Mouse (Mus musculus): ENCODE results near the gene Pabpc1l. TPM values are rescaled to one million over a fixed set of nuclear protein-coding genes. Genes with fewer than 3 reads are reported as not detected.

Pabpc1l gene
- total and polyA plus RNA-seq, 2 experiments: under 0.01 TPM; not detected in 1

GRCm38 (mm10) chr2:163996275-163996674 lies 29.0 kb upstream of the Pabpc1l start:
- peaks cover 4% of the 10 kb centered on the region for H3K4me1 ChIP-seq (ENCODE audit: control insufficient read depth, insufficient read depth, low read length)
- H3K79me2 ChIP-seq (ENCODE audit: control insufficient read depth, insufficient read depth, low read length): peaks cover 22% of the 10 kb centered on the region; the same call in 1 of the 2 replicates
- H3K4me3 ChIP-seq (ENCODE audit: insufficient read depth, low read depth, low read length): peak overlapping the region; percentile 9; the same call in 1 of the 2 replicates
- no peak overlapping the region for H3K27ac ChIP-seq (replicated peaks; ENCODE audit: insufficient read depth, low read depth, low read length)
- peak overlapping the region; percentile 70 for H3K9ac ChIP-seq (ENCODE audit: low read depth, low read length)
- TF ChIP-seq POLR2A (IDR thresholded peaks at IDR 0.05; ENCODE audit: extremely low read depth, insufficient read depth, low read length) (no peak), CTCF (IDR thresholded peaks at IDR 0.05; ENCODE audit: low read depth, low read length) (no peak)
- no peak for DNase-seq (ENCODE audit: extremely low read depth, low read depth, low spot score)
- no peaks in the 10 kb centered on the region for H3K36me3 ChIP-seq (ENCODE audit: control insufficient read depth, insufficient read depth, low read length)
- WGBS: 62% methylated on average over 6 of the region's 6 CpGs
- no peaks in the 10 kb centered on the region for H3K27me3 ChIP-seq (ENCODE audit: control insufficient read depth, insufficient read depth, low read length)

GRCm38 (mm10) chr2:163996899-163997298 lies 28.4 kb upstream of the Pabpc1l start:
- Histone ChIP-seq H3K4me1 (ENCODE audit: control insufficient read depth, insufficient read depth, low read length) (peaks cover 4% of the 10 kb centered on the region), H3K4me3 (ENCODE audit: insufficient read depth, low read depth, low read length) (no peak overlapping the region), H3K27me3 (ENCODE audit: control insufficient read depth, insufficient read depth, low read length) (no peaks in the 10 kb centered on the region), H3K36me3 (ENCODE audit: control insufficient read depth, insufficient read depth, low read length) (no peaks in the 10 kb centered on the region), H3K9ac (ENCODE audit: low read depth, low read length) (0 out of 2 replicates have a peak overlapping the region, but pooled peaks have one; percentile 6), H3K27ac (replicated peaks; ENCODE audit: insufficient read depth, low read depth, low read length) (no peak overlapping the region), H3K79me2 (ENCODE audit: control insufficient read depth, insufficient read depth, low read length) (peaks cover 24% of the 10 kb centered on the region; the same call in 1 of the 2 replicates)
- TF ChIP-seq POLR2A (IDR thresholded peaks at IDR 0.05; ENCODE audit: extremely low read depth, insufficient read depth, low read length) (no peak), CTCF (IDR thresholded peaks at IDR 0.05; ENCODE audit: low read depth, low read length) (no peak)
- WGBS: 69% methylated on average over 5 of the region's 5 CpGs
- no peak for DNase-seq (ENCODE audit: extremely low read depth, low read depth, low spot score)

- no peak overlapping the region for H3K27ac ChIP-seq (replicated peaks; ENCODE audit: insufficient read depth, low read depth, low read length)
- H3K79me2 ChIP-seq (ENCODE audit: control insufficient read depth, insufficient read depth, low read length): peaks cover 31% of the 10 kb centered on the region; the same call in 1 of the 2 replicates
- no peak overlapping the region for H3K4me3 ChIP-seq (ENCODE audit: insufficient read depth, low read depth, low read length)
- DNase-seq (ENCODE audit: extremely low read depth, low read depth, low spot score): no peak
- TF ChIP-seq POLR2A (IDR thresholded peaks at IDR 0.05; ENCODE audit: extremely low read depth, insufficient read depth, low read length): no peak
- TF ChIP-seq CTCF (IDR thresholded peaks at IDR 0.05; ENCODE audit: low read depth, low read length): no peak
- H3K9ac ChIP-seq (ENCODE audit: low read depth, low read length): no peak overlapping the region
- no peaks in the 10 kb centered on the region for H3K27me3 ChIP-seq (ENCODE audit: control insufficient read depth, insufficient read depth, low read length)
- peaks cover 4% of the 10 kb centered on the region for H3K4me1 ChIP-seq (ENCODE audit: control insufficient read depth, insufficient read depth, low read length)
- H3K36me3 ChIP-seq (ENCODE audit: control insufficient read depth, insufficient read depth, low read length): no peaks in the 10 kb centered on the region
- WGBS: 91% methylated on average over 6 of the region's 6 CpGs
These were observed 26.3 kb upstream of the Pabpc1l start for GRCm38 (mm10) chr2:163998981-163999380.

GRCm38 (mm10) chr2:164002637-164003036 lies 22.6 kb upstream of the Pabpc1l start:
- peaks cover 2% of the 10 kb centered on the region for H3K4me1 ChIP-seq (ENCODE audit: control insufficient read depth, insufficient read depth, low read length)
- WGBS: 95% methylated on average over 3 of the region's 3 CpGs
- no peaks in the 10 kb centered on the region for H3K27me3 ChIP-seq (ENCODE audit: control insufficient read depth, insufficient read depth, low read length)
- TF ChIP-seq CTCF (IDR thresholded peaks at IDR 0.05; ENCODE audit: low read depth, low read length) (no peak), POLR2A (IDR thresholded peaks at IDR 0.05; ENCODE audit: extremely low read depth, insufficient read depth, low read length) (no peak)
- no peaks in the 10 kb centered on the region for H3K36me3 ChIP-seq (ENCODE audit: control insufficient read depth, insufficient read depth, low read length)
- H3K4me3 ChIP-seq (ENCODE audit: insufficient read depth, low read depth, low read length): no peak overlapping the region
- no peak overlapping the region for H3K27ac ChIP-seq (replicated peaks; ENCODE audit: insufficient read depth, low read depth, low read length)
- H3K9ac ChIP-seq (ENCODE audit: low read depth, low read length): no peak overlapping the region
- no peak for DNase-seq (ENCODE audit: extremely low read depth, low read depth, low spot score)
- peaks cover 19% of the 10 kb centered on the region; the same call in 1 of the 2 replicates for H3K79me2 ChIP-seq (ENCODE audit: control insufficient read depth, insufficient read depth, low read length)

GRCm38 (mm10) chr2:164004503-164004902 lies 20.7 kb upstream of the Pabpc1l start:
- Histone ChIP-seq H3K4me1 (ENCODE audit: control insufficient read depth, insufficient read depth, low read length) (peaks cover 8% of the 10 kb centered on the region), H3K27me3 (ENCODE audit: control insufficient read depth, insufficient read depth, low read length) (no peaks in the 10 kb centered on the region), H3K4me3 (ENCODE audit: insufficient read depth, low read depth, low read length) (no peak overlapping the region), H3K79me2 (ENCODE audit: control insufficient read depth, insufficient read depth, low read length) (peaks cover 29% of the 10 kb centered on the region; the same call in 1 of the 2 replicates), H3K27ac (replicated peaks; ENCODE audit: insufficient read depth, low read depth, low read length) (no peak overlapping the region), H3K9ac (ENCODE audit: low read depth, low read length) (no peak overlapping the region), H3K36me3 (ENCODE audit: control insufficient read depth, insufficient read depth, low read length) (no peaks in the 10 kb centered on the region)
- WGBS: 80% methylated on average over 5 of the region's 5 CpGs
- TF ChIP-seq POLR2A (IDR thresholded peaks at IDR 0.05; ENCODE audit: extremely low read depth, insufficient read depth, low read length) (no peak), CTCF (IDR thresholded peaks at IDR 0.05; ENCODE audit: low read depth, low read length) (no peak)
- DNase-seq (ENCODE audit: extremely low read depth, low read depth, low spot score): no peak

GRCm38 (mm10) chr2:164006932-164007331 lies 18.3 kb upstream of the Pabpc1l start:
- H3K9ac ChIP-seq (ENCODE audit: low read depth, low read length): no peak overlapping the region
- no peaks in the 10 kb centered on the region for H3K27me3 ChIP-seq (ENCODE audit: control insufficient read depth, insufficient read depth, low read length)
- 48% methylated on average over 10 of the region's 10 CpGs for WGBS
- H3K4me3 ChIP-seq (ENCODE audit: insufficient read depth, low read depth, low read length): no peak overlapping the region
- peaks cover 13% of the 10 kb centered on the region for H3K4me1 ChIP-seq (ENCODE audit: control insufficient read depth, insufficient read depth, low read length)
- TF ChIP-seq POLR2A (IDR thresholded peaks at IDR 0.05; ENCODE audit: extremely low read depth, insufficient read depth, low read length): no peak
- TF ChIP-seq CTCF (IDR thresholded peaks at IDR 0.05; ENCODE audit: low read depth, low read length): no peak
- H3K36me3 ChIP-seq (ENCODE audit: control insufficient read depth, insufficient read depth, low read length): peaks cover 3% of the 10 kb centered on the region; the same call in 1 of the 2 replicates
- peak; percentile 67 for DNase-seq (ENCODE audit: extremely low read depth, low read depth, low spot score)
- no peak overlapping the region for H3K27ac ChIP-seq (replicated peaks; ENCODE audit: insufficient read depth, low read depth, low read length)
- H3K79me2 ChIP-seq (ENCODE audit: control insufficient read depth, insufficient read depth, low read length): peaks cover 34% of the 10 kb centered on the region; the same call in 1 of the 2 replicates
